Mouse (Mus musculus) ES-Bruce4 (cell line): ENCODE measurements at regions not wholly inside any gene's neighbourhood (a gene's known extent, or its start where the extent isn't known, plus 50 kb on each side); places are given as distances from the start of the nearest gene placed in this dataset.

Source experiments
- H3K27ac ChIP-seq: 2 replicates; pipeline ENCODE4 v1.5.1; 2012; ENCODE audit warnings: low read length, inconsistent platforms; ENCODE audit not compliant: insufficient read depth
- H3K27me3 ChIP-seq: 2 replicates; pipeline ENCODE4 v1.6.1; 2012; ENCODE audit warnings: mild to moderate bottlenecking, low read length, inconsistent platforms; ENCODE audit not compliant: control insufficient read depth, poor library complexity, insufficient read depth, severe bottlenecking
- H3K36me3 ChIP-seq: 2 replicates; pipeline ENCODE4 v1.6.1; 2012; ENCODE audit warnings: inconsistent platforms, mild to moderate bottlenecking, low read length, moderate library complexity; ENCODE audit not compliant: control insufficient read depth, poor library complexity, insufficient read depth, severe bottlenecking
- H3K4me1 ChIP-seq: one replicate; pipeline ENCODE4 v1.8.1; 2011; ENCODE audit warnings: low read length; ENCODE audit not compliant: control insufficient read depth, insufficient read depth
- H3K4me3 ChIP-seq: 2 replicates; pipeline ENCODE4 v1.5.1; 2011; ENCODE audit warnings: low read depth, mild to moderate bottlenecking, low read length
- H3K9ac ChIP-seq: 2 replicates; pipeline ENCODE4 v1.6.1; 2012; ENCODE audit warnings: low read depth, mild to moderate bottlenecking, inconsistent platforms; ENCODE audit not compliant: poor library complexity, severe bottlenecking
- H3K9me3 ChIP-seq: replicated peaks from 2 replicates; pipeline ENCODE4 v1.6.1; 2012; ENCODE audit warnings: mild to moderate bottlenecking, low read length, inconsistent platforms; ENCODE audit not compliant: control insufficient read depth, poor library complexity, insufficient read depth, severe bottlenecking
- CTCF ChIP-seq: IDR thresholded peaks from one replicate; pipeline ENCODE4 v1.8.1; 2011; ENCODE audit warnings: low read depth, low read length
- EP300 ChIP-seq: IDR thresholded peaks from 2 replicates; pipeline ENCODE4 v1.6.1; 2011; ENCODE audit warnings: low read depth, low read length; ENCODE audit not compliant: insufficient read depth
- POLR2A ChIP-seq: IDR thresholded peaks from one replicate; pipeline ENCODE4 v1.8.1; 2011; ENCODE audit warnings: low read length; ENCODE audit not compliant: insufficient read depth

DNA sequence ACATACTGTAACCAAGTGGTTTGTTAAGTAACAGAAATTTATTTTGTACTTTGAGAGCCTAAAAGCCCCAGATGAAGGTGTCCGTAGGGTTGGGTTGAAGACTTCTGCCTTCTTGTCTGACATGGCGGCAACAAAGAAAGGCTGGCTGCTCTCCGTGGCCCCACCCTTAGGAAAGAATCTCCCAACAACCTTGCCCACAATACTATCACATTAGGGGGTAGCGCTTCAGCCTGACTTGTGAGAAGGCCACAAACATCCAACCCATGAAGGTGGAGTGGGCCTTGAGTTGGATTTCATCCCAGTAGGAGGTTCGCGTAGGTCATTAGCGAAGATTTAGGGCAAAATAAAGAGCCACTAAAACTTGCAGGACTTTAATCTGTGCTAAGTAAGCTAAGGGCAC lies 54.0 kb upstream of the Foxo1 start:
- Histone ChIP-seq H3K9me3 (no peaks in the 10 kb centered on the region), H3K9ac (no peak overlapping the region), H3K4me3 (no peak overlapping the region), H3K27me3 (no peaks in the 10 kb centered on the region), H3K27ac (no peak overlapping the region), H3K36me3 (no peaks in the 10 kb centered on the region), H3K4me1 (peaks cover 2% of the 10 kb centered on the region)
- TF ChIP-seq EP300 (no peak), CTCF (no peak), POLR2A (no peak)

DNA sequence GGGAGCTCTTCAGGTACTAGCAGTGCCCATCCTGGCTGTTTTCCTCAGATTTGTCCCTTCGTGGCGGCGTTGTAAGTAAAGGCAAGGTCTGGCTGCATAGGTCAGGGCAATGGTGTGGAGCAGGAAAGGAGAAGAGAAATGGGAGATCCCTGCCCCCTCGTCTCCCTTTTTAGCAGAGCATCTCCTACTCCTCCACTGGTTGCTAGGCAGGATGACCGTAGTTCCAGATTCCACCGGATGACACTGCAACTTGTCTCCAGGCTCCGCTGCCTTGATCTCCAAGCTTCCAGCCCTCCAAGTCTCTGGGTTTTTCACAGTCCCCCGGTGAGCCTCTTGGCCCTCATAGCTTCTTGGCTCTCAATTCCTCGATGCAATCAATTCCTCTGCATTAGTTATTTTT lies 53.1 kb upstream of the Foxo1 start:
- no peaks in the 10 kb centered on the region for H3K9me3 ChIP-seq
- H3K36me3 ChIP-seq = no peaks in the 10 kb centered on the region
- no peak overlapping the region for H3K9ac ChIP-seq
- H3K27me3 ChIP-seq = no peaks in the 10 kb centered on the region
- no peak for TF ChIP-seq POLR2A
- no peak for TF ChIP-seq CTCF
- TF ChIP-seq EP300 = no peak
- H3K27ac ChIP-seq = no peak overlapping the region
- no peak overlapping the region for H3K4me3 ChIP-seq
- peaks cover 2% of the 10 kb centered on the region for H3K4me1 ChIP-seq
